Comparison of ENCODE assay signal across 8 mouse cellular contexts in the genomic region with DNA sequence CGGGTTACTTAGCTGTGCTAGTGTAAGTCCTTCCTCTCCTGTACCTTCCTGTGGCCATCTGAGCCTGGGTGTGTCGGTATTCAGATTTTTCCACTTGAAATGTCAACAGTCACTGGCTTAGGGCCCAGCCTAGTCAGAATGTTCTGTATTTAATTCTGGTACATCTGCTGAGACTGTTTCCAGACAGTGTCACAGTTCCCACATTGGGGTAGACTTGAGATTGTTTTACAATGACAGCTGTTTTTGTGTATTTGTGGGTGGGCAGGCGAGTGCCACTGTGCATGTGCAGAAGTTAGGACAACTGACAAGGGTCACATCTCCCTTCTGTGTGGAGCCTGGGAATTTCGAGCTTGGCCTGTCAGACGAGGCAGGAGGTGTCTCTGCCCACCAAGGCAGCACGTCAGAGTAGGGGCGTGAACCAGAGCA. TPM values are rescaled to one million over a fixed set of nuclear protein-coding genes. Genes with fewer than 3 reads are reported as not detected.
A peak's percentile ranks its signal among the peaks of the same experiment; 100 is the strongest.
DNase-seq lines count a peak whose midpoint lies in the region; ATAC-seq and TF ChIP-seq lines count a peak whose summit lies in the region.

No protein-coding gene starts in this region.

- ATAC-seq in kidney, postnatal 0 days (replicated peaks; ENCODE audit: low FRiP score, low read depth): no peak
- ATAC-seq in kidney, embryonic 16.5 days (ENCODE audit: low FRiP score, low TSS enrichment): no peak
- ATAC-seq in heart, embryonic 13.5 days (ENCODE audit: extremely low read depth, insufficient number of reproducible peaks, low FRiP score, low TSS enrichment): no peak
- no peak for ATAC-seq in liver, embryonic 13.5 days (ENCODE audit: low read depth)
- no peak for ATAC-seq in CD4-positive, CD25-positive, alpha-beta regulatory T cell, adult 4 months

- 0 out of 2 replicates have a peak overlapping the region, but pooled peaks have one; percentile 31 for H3K27ac ChIP-seq in kidney, postnatal 0 days
- H3K27ac ChIP-seq in kidney, embryonic 16.5 days (ENCODE audit: low read length): no peak overlapping the region
- peak overlapping the region; percentile 94 for H3K27ac ChIP-seq in heart, embryonic 13.5 days (replicated peaks)
- peak overlapping the region; percentile 34; the same call in 1 of the 2 replicates for H3K27ac ChIP-seq in liver, embryonic 13.5 days

- H3K9me3 ChIP-seq in kidney, postnatal 0 days (replicated peaks; ENCODE audit: low read length): no peaks in the 10 kb centered on the region
- H3K9me3 ChIP-seq in kidney, embryonic 16.5 days (ENCODE audit: low read length): no peaks in the 10 kb centered on the region
- H3K9me3 ChIP-seq in heart, embryonic 13.5 days: no peaks in the 10 kb centered on the region
- no peaks in the 10 kb centered on the region for H3K9me3 ChIP-seq in liver, embryonic 13.5 days (replicated peaks)

- H3K9ac ChIP-seq in kidney, postnatal 0 days (ENCODE audit: low read depth, low read length): no peak overlapping the region
- no peak overlapping the region for H3K9ac ChIP-seq in kidney, embryonic 16.5 days (replicated peaks; ENCODE audit: low read length)
- peak overlapping the region; percentile 99 for H3K9ac ChIP-seq in heart, embryonic 13.5 days
- H3K9ac ChIP-seq in liver, embryonic 13.5 days: 0 out of 2 replicates have a peak overlapping the region, but pooled peaks have one; percentile 97

- peak; percentile 22 for DNase-seq in kidney, postnatal 0 days (ENCODE audit: low spot score)
- peak; percentile 79 for DNase-seq in brain, adult 2 months (ENCODE audit: low read depth, low spot score)
- DNase-seq in liver, embryonic 13.5 days: no peak
- no peak for DNase-seq in cerebellum, adult 11-12 months
- no peak for DNase-seq in adrenal gland, postnatal 25 days

- TF ChIP-seq CTCF in kidney, postnatal 0 days (IDR thresholded peaks at IDR 0.05; ENCODE audit: low read depth): no peak

- WGBS in kidney, postnatal 0 days: 53% methylated on average over 7 of the region's 7 CpGs
- 72% methylated on average over 7 of the region's 7 CpGs for WGBS in kidney, embryonic 16.5 days
- WGBS in heart, embryonic 13.5 days: 45% methylated on average over 7 of the region's 7 CpGs
- WGBS in liver, embryonic 13.5 days (ENCODE audit: insufficient replicate concordance): 69% methylated on average over 7 of the region's 7 CpGs

- H3K27me3 ChIP-seq in kidney, postnatal 0 days (ENCODE audit: insufficient read depth, low read length): no peaks in the 10 kb centered on the region
- no peaks in the 10 kb centered on the region for H3K27me3 ChIP-seq in kidney, embryonic 16.5 days (ENCODE audit: insufficient read depth, low read length)
- H3K27me3 ChIP-seq in heart, embryonic 13.5 days (replicated peaks): no peaks in the 10 kb centered on the region
- H3K27me3 ChIP-seq in liver, embryonic 13.5 days: no peaks in the 10 kb centered on the region

- no peaks in the 10 kb centered on the region for H3K36me3 ChIP-seq in kidney, postnatal 0 days (ENCODE audit: insufficient read depth, low read length)
- H3K36me3 ChIP-seq in kidney, embryonic 16.5 days (ENCODE audit: insufficient read depth, low read length): no peaks in the 10 kb centered on the region
- H3K36me3 ChIP-seq in heart, embryonic 13.5 days: 0 out of 2 replicates have a peak, but pooled peaks cover 10% of the 10 kb centered on the region
- H3K36me3 ChIP-seq in liver, embryonic 13.5 days: peaks cover 30% of the 10 kb centered on the region; the same call in 1 of the 2 replicates

- no peak overlapping the region for H3K4me2 ChIP-seq in kidney, postnatal 0 days (ENCODE audit: low read length)
- H3K4me2 ChIP-seq in kidney, embryonic 16.5 days (replicated peaks; ENCODE audit: low read depth, low read length): no peak overlapping the region
- peak overlapping the region; percentile 89 for H3K4me2 ChIP-seq in heart, embryonic 13.5 days
- H3K4me2 ChIP-seq in liver, embryonic 13.5 days: peak overlapping the region; percentile 89

- no peak overlapping the region for H3K4me3 ChIP-seq in kidney, postnatal 0 days (replicated peaks; ENCODE audit: low read depth, low read length)
- H3K4me3 ChIP-seq in kidney, embryonic 16.5 days (ENCODE audit: low read length): no peak overlapping the region
- H3K4me3 ChIP-seq in heart, embryonic 13.5 days: no peak overlapping the region
- H3K4me3 ChIP-seq in liver, embryonic 13.5 days (replicated peaks): no peak overlapping the region; the same call in 1 of the 2 replicates

- H3K4me1 ChIP-seq in kidney, postnatal 0 days (replicated peaks; ENCODE audit: insufficient read depth, low read length): peaks cover 5% of the 10 kb centered on the region; the same call in 1 of the 2 replicates
- peaks cover 29% of the 10 kb centered on the region for H3K4me1 ChIP-seq in kidney, embryonic 16.5 days (ENCODE audit: insufficient read depth, low read length)
- H3K4me1 ChIP-seq in heart, embryonic 13.5 days: peaks cover 51% of the 10 kb centered on the region
- H3K4me1 ChIP-seq in liver, embryonic 13.5 days (replicated peaks): peaks cover 53% of the 10 kb centered on the region

RNA-seq across cellular contexts. Expression of gene Ube2g2, which starts 2.5 kb away (rescaled TPM):
- polyA plus RNA-seq in kidney, postnatal 0 days (2015; fragmentation: Nextera tagmentation; extraction: Ambion mirVana): 51.4 and 53.5 TPM in 2 replicates
- polyA plus RNA-seq in kidney, embryonic 16.5 days (2015; fragmentation: Nextera tagmentation; extraction: Ambion mirVana): 78.8 and 90.2 TPM in 2 replicates
- 78.6 and 81.9 TPM in 2 replicates for polyA plus RNA-seq in heart, embryonic 13.5 days (2015; fragmentation: Nextera tagmentation; extraction: Ambion mirVana)
- polyA plus RNA-seq in liver, embryonic 13.5 days (2015; fragmentation: Nextera tagmentation; extraction: Ambion mirVana): 47.2 and 50.1 TPM in 2 replicates
- 45.4 and 45.5 TPM in 2 replicates for total RNA-seq in adrenal gland, postnatal 25 days (2021)
- 10 to 100 TPM; 42.0 to 65.6 TPM for polyA plus RNA-seq in CD4-positive, CD25-positive, alpha-beta regulatory T cell, adult 4 months (2017; shearing (Covaris generic))

RNA-seq across cellular contexts. Expression of gene Gm49325, which starts 18.6 kb away (rescaled TPM):
- 13.1 and 15.2 TPM in 2 replicates for polyA plus RNA-seq in kidney, postnatal 0 days (2015; fragmentation: Nextera tagmentation; extraction: Ambion mirVana)
- 2.2 TPM in 1 of 2 replicates, not detected in the other for polyA plus RNA-seq in kidney, embryonic 16.5 days (2015; fragmentation: Nextera tagmentation; extraction: Ambion mirVana)
- polyA plus RNA-seq in heart, embryonic 13.5 days (2015; fragmentation: Nextera tagmentation; extraction: Ambion mirVana): 2.8 TPM in 1 of 2 replicates, not detected in the other
- 1.1 and 5.3 TPM in 2 replicates for polyA plus RNA-seq in liver, embryonic 13.5 days (2015; fragmentation: Nextera tagmentation; extraction: Ambion mirVana)
- 20.9 TPM in 1 of 2 replicates, not detected in the other for total RNA-seq in adrenal gland, postnatal 25 days (2021)
- polyA plus RNA-seq in CD4-positive, CD25-positive, alpha-beta regulatory T cell, adult 4 months (2017; shearing (Covaris generic)): 1 to 10 TPM in 1 of 2 experiments, not detected in 1; 3.0 TPM

RNA-seq across cellular contexts. Expression of gene Sumo3, which starts 18.7 kb away (rescaled TPM):
- 313 and 335 TPM in 2 replicates for polyA plus RNA-seq in kidney, postnatal 0 days (2015; fragmentation: Nextera tagmentation; extraction: Ambion mirVana)
- 365 and 369 TPM in 2 replicates for polyA plus RNA-seq in kidney, embryonic 16.5 days (2015; fragmentation: Nextera tagmentation; extraction: Ambion mirVana)
- 171 and 186 TPM in 2 replicates for polyA plus RNA-seq in heart, embryonic 13.5 days (2015; fragmentation: Nextera tagmentation; extraction: Ambion mirVana)
- 118 and 127 TPM in 2 replicates for polyA plus RNA-seq in liver, embryonic 13.5 days (2015; fragmentation: Nextera tagmentation; extraction: Ambion mirVana)
- 104 and 117 TPM in 2 replicates for total RNA-seq in adrenal gland, postnatal 25 days (2021)
- polyA plus RNA-seq in CD4-positive, CD25-positive, alpha-beta regulatory T cell, adult 4 months (2017; shearing (Covaris generic)): 100 to 1,000 TPM in 1 of 2 experiments, 10 to 100 TPM in 1; 96.6 to 109 TPM

RNA-seq across cellular contexts. Expression of gene Pttg1ip, which starts 43.1 kb away (rescaled TPM):
- 210 and 216 TPM in 2 replicates for polyA plus RNA-seq in kidney, postnatal 0 days (2015; fragmentation: Nextera tagmentation; extraction: Ambion mirVana)
- 194 and 206 TPM in 2 replicates for polyA plus RNA-seq in kidney, embryonic 16.5 days (2015; fragmentation: Nextera tagmentation; extraction: Ambion mirVana)
- 103 and 110 TPM in 2 replicates for polyA plus RNA-seq in heart, embryonic 13.5 days (2015; fragmentation: Nextera tagmentation; extraction: Ambion mirVana)
- 64.1 and 73.2 TPM in 2 replicates for polyA plus RNA-seq in liver, embryonic 13.5 days (2015; fragmentation: Nextera tagmentation; extraction: Ambion mirVana)
- total RNA-seq in adrenal gland, postnatal 25 days (2021): 154 and 195 TPM in 2 replicates
- polyA plus RNA-seq in CD4-positive, CD25-positive, alpha-beta regulatory T cell, adult 4 months (2017; shearing (Covaris generic)): 100 to 1,000 TPM; 107 to 179 TPM

Comparison
In these comparisons a context has a peak if more than half of its experiments do, and no peak if none do; other contexts are left out.
1. DNase-seq: peak in kidney, postnatal 0 days (single experiment) and brain, adult 2 months (single experiment); none in liver, embryonic 13.5 days (single experiment), cerebellum, adult 11-12 months (single experiment) and adrenal gland, postnatal 25 days (single experiment).
2. H3K4me2 ChIP-seq: peak in heart, embryonic 13.5 days (single experiment) and liver, embryonic 13.5 days (single experiment); none in kidney, postnatal 0 days (single experiment) and kidney, embryonic 16.5 days (single experiment).
3. H3K9ac ChIP-seq: peak in heart, embryonic 13.5 days (single experiment) and liver, embryonic 13.5 days (single experiment); none in kidney, postnatal 0 days (single experiment) and kidney, embryonic 16.5 days (single experiment).